Mouse (Mus musculus) embryonic facial prominence, embryonic 11.5 days (tissue): ENCODE data around the gene Eef1e1. TPM values are rescaled to one million over a fixed set of nuclear protein-coding genes. Genes with fewer than 3 reads are reported as not detected.

Source experiments
- ATAC-seq: fragments of 200-750 bp; cut with Nextera tagmentation; replicated peaks from 2 replicates; pipeline ENCODE4 v1.8.0; 2017; ENCODE audit warnings: low read depth; ENCODE audit not compliant: insufficient number of reproducible peaks, low FRiP score, low TSS enrichment
- DNase-seq: peaks from one replicate; pipeline ENCODE4 v3.0.0-alpha.2; 2015; ENCODE audit warnings: low spot score
- H3K27ac ChIP-seq: fragments of 300-500 bp; sonication (generic); replicated peaks from 2 replicates; pipeline ENCODE4 v1.5.1; 2014; ENCODE audit warnings: mild to moderate bottlenecking, low read depth, low read length, control low read depth
- H3K27me3 ChIP-seq: fragments of 300-500 bp; sonication (generic); 2 replicates; pipeline ENCODE4 v1.6.1; 2014; ENCODE audit warnings: mild to moderate bottlenecking, low read length, moderate library complexity, mixed read lengths; ENCODE audit not compliant: control insufficient read depth, insufficient read depth
- H3K36me3 ChIP-seq: fragments of 300-500 bp; sonication (generic); replicated peaks from 2 replicates; pipeline ENCODE4 v1.6.1; 2014; ENCODE audit warnings: low read depth, mild to moderate bottlenecking, low read length, moderate library complexity, mixed read lengths; ENCODE audit not compliant: control insufficient read depth, insufficient read depth
- H3K4me1 ChIP-seq: fragments of 300-500 bp; sonication (generic); 2 replicates; pipeline ENCODE4 v1.6.1; 2014; ENCODE audit warnings: low read length, mixed read lengths; ENCODE audit not compliant: control insufficient read depth, insufficient read depth
- H3K4me2 ChIP-seq: fragments of 300-500 bp; sonication (generic); 2 replicates; pipeline ENCODE4 v1.6.1; 2014; ENCODE audit warnings: low read depth, mild to moderate bottlenecking, control low read depth, low read length, moderate library complexity
- H3K4me3 ChIP-seq: fragments of 300-500 bp; sonication (generic); 2 replicates; pipeline ENCODE4 v1.5.1; 2014; ENCODE audit warnings: low read depth, low read length, control low read depth
- H3K9ac ChIP-seq: fragments of 300-500 bp; sonication (generic); replicated peaks from 2 replicates; pipeline ENCODE4 v1.6.1; 2014; ENCODE audit warnings: mild to moderate bottlenecking, control low read depth, low read length
- H3K9me3 ChIP-seq: fragments of 300-500 bp; sonication (generic); replicated peaks from 2 replicates; pipeline ENCODE4 v1.6.1; 2016; ENCODE audit warnings: mild to moderate bottlenecking, low read length, inconsistent platforms, mixed read lengths; ENCODE audit not compliant: control insufficient read depth
- WGBS: fragments of 180-500 bp; shearing (Covaris S2); extraction: QIAGEN DNeasy Blood & Tissue Kit; methylation state at CpG from one replicate; pipeline ENCODE4 v1.1.7; 2014; 5-methylcytosine and 5-hydroxymethylcytosine counted together
- polyA plus RNA-seq: library from polyadenylated mRNA; unstranded; fragments of >200 nt; fragmentation: Nextera tagmentation; extraction: Ambion mirVana; gene quantifications from 2 replicates; pipeline ENCODE4 v1.2.1, GENCODE M21; 2014

Eef1e1 gene
- polyA plus RNA-seq, 1 experiment from 2014 or later, result 56.3 TPM

- Histone ChIP-seq H3K9me3 (no peaks in the 10 kb centered on the region), H3K27ac (no peak overlapping the region), H3K36me3 (no peaks in the 10 kb centered on the region), H3K4me2 (no peak overlapping the region), H3K4me3 (no peak overlapping the region), H3K27me3 (no peaks in the 10 kb centered on the region), H3K9ac (no peak overlapping the region), H3K4me1 (no peaks in the 10 kb centered on the region)
- DNase-seq, result no peak
- ATAC-seq, result no peak
- 76% methylated on average over 1 of the region's 1 CpGs for WGBS
Observed at GRCm38 (mm10) chr13:38664753-38665152, 5.9 kb upstream of the Eef1e1 start.

GRCm38 (mm10) chr13:38659524-38660136, 772 bp upstream of the Eef1e1 start:
- H3K9ac ChIP-seq, result no peak overlapping the region
- H3K4me1 ChIP-seq, result no peaks in the 10 kb centered on the region
- WGBS, result 87% methylated on average over 12 of the region's 12 CpGs
- no peak overlapping the region for H3K4me2 ChIP-seq
- DNase-seq, result no peak
- no peak overlapping the region for H3K4me3 ChIP-seq
- 0 out of 2 replicates have a peak, but pooled peaks cover 2% of the 10 kb centered on the region for H3K36me3 ChIP-seq
- H3K27ac ChIP-seq, result no peak overlapping the region
- no peaks in the 10 kb centered on the region for H3K27me3 ChIP-seq
- ATAC-seq, result no peak
- no peaks in the 10 kb centered on the region for H3K9me3 ChIP-seq

GRCm38 (mm10) chr13:38657865-38658264, 993 bp downstream of the Eef1e1 start:
- WGBS, result 19% methylated on average over 4 of the region's 4 CpGs
- Histone ChIP-seq H3K4me2 (peak overlapping the region; percentile 76), H3K36me3 (peaks cover 2% of the 10 kb centered on the region; the same call in 1 of the 2 replicates), H3K9ac (peak overlapping the region; percentile 95), H3K27me3 (no peaks in the 10 kb centered on the region), H3K4me1 (no peaks in the 10 kb centered on the region), H3K4me3 (peak overlapping the region; percentile 96), H3K27ac (no peak overlapping the region), H3K9me3 (no peaks in the 10 kb centered on the region)
- DNase-seq (no peak), ATAC-seq (no peak)

- no peak overlapping the region for H3K4me2 ChIP-seq
- H3K27ac ChIP-seq, result no peak overlapping the region
- DNase-seq, result no peak
- H3K27me3 ChIP-seq, result no peaks in the 10 kb centered on the region
- H3K9me3 ChIP-seq, result no peaks in the 10 kb centered on the region
- no peaks in the 10 kb centered on the region for H3K4me1 ChIP-seq
- no peak overlapping the region for H3K9ac ChIP-seq
- H3K36me3 ChIP-seq, result peaks cover under 1% of the 10 kb centered on the region; the same call in 1 of the 2 replicates
- H3K4me3 ChIP-seq, result no peak overlapping the region
- no peak for ATAC-seq
- WGBS, result 90% methylated on average over 4 of the region's 4 CpGs
Observed at GRCm38 (mm10) chr13:38650292-38650691, 8.6 kb downstream of the Eef1e1 start.

- H3K4me3 ChIP-seq, result no peak overlapping the region
- H3K36me3 ChIP-seq, result peaks cover 6% of the 10 kb centered on the region
Observed at GRCm38 (mm10) chr13:38649069-38649468, 9.8 kb downstream of the Eef1e1 start.

GRCm38 (mm10) chr13:38641414-38641813, 17.4 kb downstream of the Eef1e1 start:
- H3K4me1 ChIP-seq, result no peaks in the 10 kb centered on the region
- H3K36me3 ChIP-seq, result peaks cover 11% of the 10 kb centered on the region
- WGBS, result 91% methylated on average over 5 of the region's 5 CpGs
- H3K4me2 ChIP-seq, result no peak overlapping the region
- H3K4me3 ChIP-seq, result no peak overlapping the region
- DNase-seq, result no peak
- no peaks in the 10 kb centered on the region for H3K9me3 ChIP-seq
- ATAC-seq, result no peak
- H3K27me3 ChIP-seq, result no peaks in the 10 kb centered on the region
- H3K27ac ChIP-seq, result no peak overlapping the region
- no peak overlapping the region for H3K9ac ChIP-seq

More at GRCm38 (mm10) chr13:38649069-38649468, 9.8 kb downstream of the Eef1e1 start:
- Histone ChIP-seq H3K4me1 (no peaks in the 10 kb centered on the region), H3K9me3 (no peaks in the 10 kb centered on the region), H3K9ac (no peak overlapping the region), H3K27ac (no peak overlapping the region), H3K27me3 (no peaks in the 10 kb centered on the region), H3K4me2 (no peak overlapping the region)
- DNase-seq (no peak), ATAC-seq (no peak)
- WGBS, result 88% methylated on average over 4 of the region's 4 CpGs

- Histone ChIP-seq H3K4me2 (no peak overlapping the region), H3K4me3 (no peak overlapping the region), H3K36me3 (peaks cover 11% of the 10 kb centered on the region), H3K4me1 (no peaks in the 10 kb centered on the region), H3K9ac (no peak overlapping the region), H3K9me3 (no peaks in the 10 kb centered on the region), H3K27me3 (no peaks in the 10 kb centered on the region), H3K27ac (no peak overlapping the region)
- DNase-seq (no peak), ATAC-seq (no peak)
- WGBS, result 85% methylated on average over 5 of the region's 5 CpGs
Observed at GRCm38 (mm10) chr13:38640961-38641360, 17.9 kb downstream of the Eef1e1 start.

GRCm38 (mm10) chr13:38638694-38639093, 20.2 kb downstream of the Eef1e1 start:
- H3K4me3 ChIP-seq, result no peak overlapping the region
- H3K4me1 ChIP-seq, result no peaks in the 10 kb centered on the region
- DNase-seq, result no peak
- 79% methylated on average over 11 of the region's 11 CpGs for WGBS
- H3K9ac ChIP-seq, result no peak overlapping the region
- no peaks in the 10 kb centered on the region for H3K27me3 ChIP-seq
- H3K27ac ChIP-seq, result no peak overlapping the region
- H3K36me3 ChIP-seq, result peaks cover 2% of the 10 kb centered on the region; the same call in 1 of the 2 replicates
- H3K9me3 ChIP-seq, result no peaks in the 10 kb centered on the region
- ATAC-seq, result no peak
- no peak overlapping the region for H3K4me2 ChIP-seq
